Comparison of ENCODE assay signal across 14 mouse cellular contexts in genomic region chr4:124607166-124607565, GRCm38 (mm10). TPM values are rescaled to one million over a fixed set of nuclear protein-coding genes. Genes with fewer than 3 reads are reported as not detected.
DNase-seq lines count a peak whose midpoint lies in the region; ATAC-seq and TF ChIP-seq lines count a peak whose summit lies in the region.
"Had no signal": no experiment of that assay in that cellular context is flagged by ENCODE, and none has a peak within 500 bp of the region (broad histone marks: within the 10 kb centered on the region; RNA-seq: fewer than 3 reads in every experiment).

No protein-coding gene starts in this region.

- H3K4me1 ChIP-seq in midbrain, postnatal 0 days (ENCODE audit: insufficient read depth, low read length): no peaks in the 10 kb centered on the region
- no peaks in the 10 kb centered on the region for H3K4me1 ChIP-seq in midbrain, embryonic 16.5 days (ENCODE audit: control insufficient read depth, insufficient read depth, low read length)
- H3K4me1 ChIP-seq: limb, embryonic 12.5 days had no signal

- DNase-seq in cerebellum, adult 11-12 months: peak; percentile 14
- DNase-seq in cerebellum, adult 11 months: no peak
- DNase-seq in midbrain, postnatal 0 days (ENCODE audit: low spot score): peak; percentile 48
- DNase-seq in gastrocnemius, postnatal 25 days: peak; percentile 52
- DNase-seq in skeletal muscle tissue, adult 2 months (ENCODE audit: low read depth, low spot score): peak; percentile 7
- DNase-seq in B cell, adult 2 months: no peak
- DNase-seq in adipocyte (ENCODE audit: low spot score): no peak
- DNase-seq: heart, postnatal 14 days; kidney, adult 18-20 months had no signal

- no peak overlapping the region for H3K4me2 ChIP-seq in midbrain, postnatal 0 days (ENCODE audit: low read depth, low read length, poor library complexity, severe bottlenecking)
- H3K4me2 ChIP-seq in midbrain, embryonic 16.5 days (ENCODE audit: low read length): no peak overlapping the region
- H3K4me2 ChIP-seq: limb, embryonic 12.5 days had no signal

- no peak overlapping the region for H3K27ac ChIP-seq in midbrain, postnatal 0 days (ENCODE audit: low read depth, low read length)
- no peak overlapping the region for H3K27ac ChIP-seq in midbrain, embryonic 16.5 days (ENCODE audit: low read length)
- H3K27ac ChIP-seq: limb, embryonic 12.5 days had no signal

- H3K36me3 ChIP-seq in midbrain, postnatal 0 days (ENCODE audit: insufficient read depth, low read length): no peaks in the 10 kb centered on the region
- H3K36me3 ChIP-seq in midbrain, embryonic 16.5 days (ENCODE audit: control insufficient read depth, insufficient read depth, low read length): no peaks in the 10 kb centered on the region
- H3K36me3 ChIP-seq: limb, embryonic 12.5 days had no signal

- 62% methylated on average over 8 of the region's 8 CpGs for WGBS in midbrain, postnatal 0 days
- WGBS in midbrain, embryonic 16.5 days: 72% methylated on average over 8 of the region's 8 CpGs

- TF ChIP-seq CTCF in midbrain, postnatal 0 days (IDR thresholded peaks at IDR 0.05): peak; percentile 5; the same call in 1 of the 2 replicates

- no peaks in the 10 kb centered on the region for H3K27me3 ChIP-seq in midbrain, postnatal 0 days (ENCODE audit: insufficient read depth, low read length)
- H3K27me3 ChIP-seq in midbrain, embryonic 16.5 days (ENCODE audit: control insufficient read depth, insufficient read depth, low read depth, low read length): no peaks in the 10 kb centered on the region

- H3K4me3 ChIP-seq in midbrain, postnatal 0 days (ENCODE audit: low read depth, low read length): no peak overlapping the region
- H3K4me3 ChIP-seq in midbrain, embryonic 16.5 days (ENCODE audit: low read depth, low read length): no peak overlapping the region
- H3K4me3 ChIP-seq: limb, embryonic 12.5 days had no signal

- ATAC-seq in midbrain, postnatal 0 days (ENCODE audit: low FRiP score): no peak
- no peak for ATAC-seq in midbrain, embryonic 16.5 days

- no peak overlapping the region for H3K9ac ChIP-seq in midbrain, postnatal 0 days (replicated peaks; ENCODE audit: low read length, poor library complexity, severe bottlenecking)
- no peak overlapping the region for H3K9ac ChIP-seq in midbrain, embryonic 16.5 days (ENCODE audit: low read depth, low read length)
- H3K9ac ChIP-seq: limb, embryonic 12.5 days had no signal

- no peaks in the 10 kb centered on the region for H3K9me3 ChIP-seq in midbrain, postnatal 0 days (ENCODE audit: low read length)
- H3K9me3 ChIP-seq in midbrain, embryonic 16.5 days (replicated peaks; ENCODE audit: control insufficient read depth, low read length, poor library complexity, severe bottlenecking): no peaks in the 10 kb centered on the region
- H3K9me3 ChIP-seq: limb, embryonic 12.5 days had no signal

RNA-seq across cellular contexts. Expression of gene 3100002H09Rik, which starts 3.4 kb away (rescaled TPM):
- not detected in 2 replicates for total RNA-seq in midbrain, postnatal 0 days (2014; rRNA removed)
- polyA plus RNA-seq in midbrain, postnatal 0 days (2015; fragmentation: Nextera tagmentation; extraction: Ambion mirVana): 0.19 TPM in 1 of 2 replicates, not detected in the other
- 1.1 and 1.5 TPM in 2 replicates for polyA plus RNA-seq in midbrain, embryonic 16.5 days (2015; fragmentation: Nextera tagmentation; extraction: Ambion mirVana)
- total RNA-seq in gastrocnemius, postnatal 25 days (2021): not detected
- total RNA-seq: common myeloid progenitor, adult 5-6 weeks; heart, postnatal 14 days; megakaryocyte-erythroid progenitor cell, adult 5-6 weeks; neutrophil, adult 5-6 weeks had no signal
- polyA plus RNA-seq: limb, embryonic 12.5 days had no signal

RNA-seq across cellular contexts. Expression of gene Pou3f1, which starts 49.4 kb away (rescaled TPM):
- 17.7 and 19.8 TPM in 2 replicates for total RNA-seq in midbrain, postnatal 0 days (2014; rRNA removed)
- polyA plus RNA-seq in midbrain, postnatal 0 days (2015; fragmentation: Nextera tagmentation; extraction: Ambion mirVana): 11.4 and 11.5 TPM in 2 replicates
- 12.3 and 14.4 TPM in 2 replicates for polyA plus RNA-seq in midbrain, embryonic 16.5 days (2015; fragmentation: Nextera tagmentation; extraction: Ambion mirVana)
- under 1 TPM; 0.38 to 0.43 TPM for total RNA-seq in gastrocnemius, postnatal 25 days (2021)
- total RNA-seq: common myeloid progenitor, adult 5-6 weeks; neutrophil, adult 5-6 weeks had no signal

Comparison
In these comparisons a context has a peak if more than half of its experiments do, and no peak if none do; other contexts are left out.
1. DNase-seq: peak in cerebellum, adult 11-12 months (single experiment), midbrain, postnatal 0 days (single experiment), gastrocnemius, postnatal 25 days (single experiment) and skeletal muscle tissue, adult 2 months (single experiment); none in cerebellum, adult 11 months (single experiment), B cell, adult 2 months (0 of 2) and adipocyte (single experiment).
2. RNA of gene Pou3f1, which starts 49.4 kb away (total RNA-seq): 17.7 to 19.8 TPM in midbrain, postnatal 0 days; 0.38 to 0.43 TPM in gastrocnemius, postnatal 25 days; every median in the first group is over 10 times any median in the second.